ENCODE assay signal across 13 mouse cellular contexts in the genomic region with DNA sequence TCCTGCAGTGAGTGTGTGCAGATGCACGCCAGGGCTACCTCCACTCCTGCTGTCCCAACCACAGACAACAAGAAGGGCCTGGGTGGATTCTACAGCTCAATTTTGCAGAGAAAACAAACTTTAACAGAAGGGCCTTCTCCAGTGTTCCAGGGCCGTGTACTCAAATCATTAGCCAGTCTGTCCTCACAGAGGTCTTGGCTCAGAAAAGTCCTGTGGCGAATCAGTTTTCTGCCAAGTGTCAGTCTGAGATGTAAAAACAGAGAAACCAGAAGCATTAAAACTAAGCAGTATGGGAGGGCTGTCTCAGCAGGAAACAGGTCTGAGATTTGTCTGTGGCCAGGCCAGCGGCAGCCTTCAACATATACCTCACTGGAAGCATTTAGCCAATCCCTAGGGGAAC. TPM values are rescaled to one million over a fixed set of nuclear protein-coding genes. Genes with fewer than 3 reads are reported as not detected.
DNase-seq lines count a peak whose midpoint lies in the region; ATAC-seq lines count a peak whose summit lies in the region.
"Had no signal": no experiment of that assay in that cellular context is flagged by ENCODE, and none has a peak within 500 bp of the region (broad histone marks: within the 10 kb centered on the region; RNA-seq: fewer than 3 reads in every experiment).

No protein-coding gene starts in this region.

- peaks cover 11 to 14% of the 10 kb centered on the region in 2 experiments; a peak in 3 of 4 replicates for H3K4me1 ChIP-seq in heart, embryonic 14.5 days (ENCODE audit: control insufficient read depth in 2 of 2, insufficient read depth in 2 of 2, low read length in 2 of 2)
- H3K4me1 ChIP-seq in hindbrain, embryonic 15.5 days (replicated peaks): peaks cover 9% of the 10 kb centered on the region; the same call in 1 of the 2 replicates
- H3K4me1 ChIP-seq: megakaryocyte, embryonic 14.5 days had no signal

- no peak for ATAC-seq in heart, embryonic 14.5 days (ENCODE audit: insufficient number of reproducible peaks, insufficient read depth, low FRiP score, low read depth)
- no peak for ATAC-seq in hindbrain, embryonic 15.5 days (ENCODE audit: low FRiP score, low read depth)

- 47% methylated on average over 4 of the region's 4 CpGs for WGBS in heart, embryonic 14.5 days
- WGBS in hindbrain, embryonic 15.5 days: 32% methylated on average over 4 of the region's 4 CpGs

- H3K9me3 ChIP-seq in heart, embryonic 14.5 days (ENCODE audit: control insufficient read depth, low read length): no peaks in the 10 kb centered on the region
- no peaks in the 10 kb centered on the region for H3K9me3 ChIP-seq in hindbrain, embryonic 15.5 days
- H3K9me3 ChIP-seq: megakaryocyte, embryonic 14.5 days had no signal

- no peaks in the 10 kb centered on the region for H3K27me3 ChIP-seq in heart, embryonic 14.5 days (ENCODE audit: control insufficient read depth, insufficient read depth, low read length)
- no peaks in the 10 kb centered on the region for H3K27me3 ChIP-seq in hindbrain, embryonic 15.5 days

- 0 out of 2 replicates have a peak overlapping the region, but pooled peaks have one; percentile 16 for H3K9ac ChIP-seq in heart, embryonic 14.5 days (ENCODE audit: low read length)
- no peak overlapping the region for H3K9ac ChIP-seq in hindbrain, embryonic 15.5 days

- no peak overlapping the region for H3K4me3 ChIP-seq in heart, embryonic 14.5 days (ENCODE audit: control insufficient read depth in 1 of 2, insufficient read depth in 1 of 2, low read depth in 1 of 2, low read length in 2 of 2)
- H3K4me3 ChIP-seq in hindbrain, embryonic 15.5 days: no peak overlapping the region
- H3K4me3 ChIP-seq: megakaryocyte, embryonic 14.5 days had no signal

- 0 out of 4 replicates have a peak overlapping the region, but pooled peaks have one; percentile 11 to 14 for H3K27ac ChIP-seq in heart, embryonic 14.5 days (replicated peaks in 1 of 2; ENCODE audit: control insufficient read depth in 1 of 2, insufficient read depth in 1 of 2, low read depth in 2 of 2, low read length in 2 of 2)
- peak overlapping the region; percentile 30; the same call in 1 of the 2 replicates for H3K27ac ChIP-seq in hindbrain, embryonic 15.5 days (replicated peaks)

- intact Hi-C loops in heart, postnatal 25 days (cut with DNase I): no loop called here

- H3K36me3 ChIP-seq in heart, embryonic 14.5 days (ENCODE audit: control insufficient read depth, insufficient read depth, low read length): no peaks in the 10 kb centered on the region
- no peaks in the 10 kb centered on the region for H3K36me3 ChIP-seq in hindbrain, embryonic 15.5 days

- no peak for DNase-seq in heart, postnatal 25 days (ENCODE audit: low spot score)
- DNase-seq in adipocyte (ENCODE audit: low spot score): peak; percentile 58
- peak; percentile 71 to 72 for DNase-seq in cerebellum, postnatal 14 days
- DNase-seq in liver: no peak
- no peak for DNase-seq in gastrocnemius, adult 8-10 months (ENCODE audit: low spot score in 2 of 2)
- DNase-seq: kidney, postnatal 25 days; lung, adult 18-20 months; thymus, adult 2 months had no signal

- no peak overlapping the region for H3K4me2 ChIP-seq in heart, embryonic 14.5 days (ENCODE audit: low read length)
- no peak overlapping the region for H3K4me2 ChIP-seq in hindbrain, embryonic 15.5 days

RNA-seq across cellular contexts. Expression of gene Fgfrl1, which starts 25.9 kb away (rescaled TPM):
- 23.9 and 25.2 TPM in 2 replicates for polyA plus RNA-seq in heart, embryonic 14.5 days (2014; fragmentation: Nextera tagmentation; extraction: Ambion mirVana)
- 10 to 100 TPM; 18.4 to 19.8 TPM for total RNA-seq in heart, postnatal 25 days (2021)
- polyA plus RNA-seq in hindbrain, embryonic 15.5 days (2015; fragmentation: Nextera tagmentation; extraction: Ambion mirVana): 8.1 and 8.9 TPM in 2 replicates
- total RNA-seq in gastrocnemius, adult 8-10 months (2022): 10 to 100 TPM; 23.6 to 25.6 (median 24.4) TPM

RNA-seq across cellular contexts. Expression of gene Slc26a1, which starts 42.7 kb away (rescaled TPM):
- polyA plus RNA-seq in heart, embryonic 14.5 days (2014; fragmentation: Nextera tagmentation; extraction: Ambion mirVana): 0.40 and 0.53 TPM in 2 replicates
- not detected for total RNA-seq in heart, postnatal 25 days (2021)
- polyA plus RNA-seq in hindbrain, embryonic 15.5 days (2015; fragmentation: Nextera tagmentation; extraction: Ambion mirVana): 3.0 and 4.1 TPM in 2 replicates
- not detected for total RNA-seq in gastrocnemius, adult 8-10 months (2022)

RNA-seq across cellular contexts. Expression of gene Dgkq, which starts 48.6 kb away (rescaled TPM):
- 5.6 and 6.6 TPM in 2 replicates for polyA plus RNA-seq in heart, embryonic 14.5 days (2014; fragmentation: Nextera tagmentation; extraction: Ambion mirVana)
- 10 to 100 TPM in 1 of 2 experiments, 1 to 10 TPM in 1; 8.4 to 10.1 TPM for total RNA-seq in heart, postnatal 25 days (2021)
- polyA plus RNA-seq in hindbrain, embryonic 15.5 days (2015; fragmentation: Nextera tagmentation; extraction: Ambion mirVana): 31.0 and 32.9 TPM in 2 replicates
- total RNA-seq in gastrocnemius, adult 8-10 months (2022): 1 to 10 TPM; 2.6 to 4.6 (median 3.1) TPM

RNA-seq across cellular contexts. Expression of gene Rnf212, which starts 56.7 kb away (rescaled TPM):
- not detected in 2 replicates for polyA plus RNA-seq in heart, embryonic 14.5 days (2014; fragmentation: Nextera tagmentation; extraction: Ambion mirVana)
- total RNA-seq in heart, postnatal 25 days (2021): not detected
- not detected in 2 replicates for polyA plus RNA-seq in hindbrain, embryonic 15.5 days (2015; fragmentation: Nextera tagmentation; extraction: Ambion mirVana)
- not detected for total RNA-seq in gastrocnemius, adult 8-10 months (2022)
- total RNA-seq: left cerebral cortex, adult 8-10 months had no signal
- polyA plus RNA-seq: cortical plate, adult 2 months had no signal

RNA-seq across cellular contexts. Expression of gene Idua, which starts 57.9 kb away (rescaled TPM):
- polyA plus RNA-seq in heart, embryonic 14.5 days (2014; fragmentation: Nextera tagmentation; extraction: Ambion mirVana): 14.5 and 14.9 TPM in 2 replicates
- total RNA-seq in heart, postnatal 25 days (2021): 10 to 100 TPM; 18.8 to 20.3 TPM
- 11.0 and 11.8 TPM in 2 replicates for polyA plus RNA-seq in hindbrain, embryonic 15.5 days (2015; fragmentation: Nextera tagmentation; extraction: Ambion mirVana)
- 1 to 10 TPM; 8.3 to 9.8 (median 9.2) TPM for total RNA-seq in gastrocnemius, adult 8-10 months (2022)

Comparison
In these comparisons a context has a peak if more than half of its experiments do, and no peak if none do; other contexts are left out.
1. DNase-seq: peak in adipocyte (single experiment) and cerebellum, postnatal 14 days (2 of 2); none in heart, postnatal 25 days (single experiment), liver (single experiment) and gastrocnemius, adult 8-10 months (0 of 2).